ENCODE assay signal across 8 mouse cellular contexts in the genomic region with DNA sequence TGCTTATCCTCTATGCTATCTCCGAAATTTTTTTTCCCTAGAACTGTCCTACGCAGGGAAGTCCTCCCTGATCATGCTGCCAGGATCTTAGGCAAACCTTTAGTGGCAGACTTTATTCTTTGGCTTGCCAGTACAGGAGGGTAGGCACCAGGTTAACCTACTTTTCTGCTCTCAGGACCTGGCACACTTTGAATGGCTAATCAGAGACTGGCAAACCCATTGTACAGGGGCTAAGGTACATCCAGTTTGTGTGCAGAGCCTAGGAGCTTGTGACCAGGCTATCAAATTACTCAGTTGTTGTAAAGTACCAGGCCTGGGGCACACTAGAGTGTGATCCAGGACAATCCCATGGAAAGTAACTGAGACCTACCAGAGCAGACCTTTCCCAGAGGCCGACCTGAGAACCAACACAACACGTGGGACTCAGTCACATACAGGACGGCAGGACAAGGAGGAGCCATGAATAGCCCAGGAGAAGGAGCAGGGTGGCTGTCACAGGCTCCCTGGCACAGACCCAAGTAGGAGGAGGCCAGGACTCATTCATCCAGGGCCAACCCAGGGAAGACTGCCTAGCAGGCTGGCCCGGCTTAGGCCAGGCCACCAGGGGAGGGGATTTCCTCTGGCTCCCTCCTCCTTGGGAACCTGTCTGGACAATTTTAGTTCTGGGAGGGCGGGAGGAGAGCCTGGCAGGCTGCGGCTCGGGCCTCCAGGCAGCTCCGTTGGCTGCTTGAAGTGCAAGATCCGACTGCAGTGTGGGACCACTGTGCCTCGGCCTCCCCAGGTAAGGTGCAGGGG. TPM values are rescaled to one million over a fixed set of nuclear protein-coding genes. Genes with fewer than 3 reads are reported as not detected.
DNase-seq lines count a peak whose midpoint lies in the region; ATAC-seq lines count a peak whose summit lies in the region.

A gene (plus strand): TSS at position 684 of the 795 bp plus-strand sequence.

- no peaks in the 10 kb centered on the region for H3K36me3 ChIP-seq in hindbrain, embryonic 11.5 days (ENCODE audit: control insufficient read depth, insufficient read depth, low read length)
- H3K36me3 ChIP-seq in stomach, embryonic 16.5 days (ENCODE audit: control insufficient read depth, insufficient read depth, low read length) = no peaks in the 10 kb centered on the region

- H3K27ac ChIP-seq in hindbrain, embryonic 11.5 days (ENCODE audit: low read depth, low read length) = no peak within 1 kb of the TSS
- peak within 1 kb of the TSS; percentile 50 for H3K27ac ChIP-seq in stomach, embryonic 16.5 days (ENCODE audit: low read length)

- H3K27me3 ChIP-seq in hindbrain, embryonic 11.5 days (ENCODE audit: control insufficient read depth, insufficient read depth, low read length) = no peaks in the 10 kb centered on the region
- no peaks in the 10 kb centered on the region for H3K27me3 ChIP-seq in stomach, embryonic 16.5 days (ENCODE audit: control insufficient read depth, insufficient read depth, low read length)

- H3K9ac ChIP-seq in hindbrain, embryonic 11.5 days (ENCODE audit: low read depth, low read length) = no peak within 1 kb of the TSS
- peak within 1 kb of the TSS; percentile 15 for H3K9ac ChIP-seq in stomach, embryonic 16.5 days (ENCODE audit: low read length)

- H3K9me3 ChIP-seq in hindbrain, embryonic 11.5 days (ENCODE audit: control insufficient read depth, low read length) = no peaks in the 10 kb centered on the region
- no peaks in the 10 kb centered on the region for H3K9me3 ChIP-seq in stomach, embryonic 16.5 days (replicated peaks; ENCODE audit: control insufficient read depth, low read length)

- ATAC-seq in hindbrain, embryonic 11.5 days (ENCODE audit: low FRiP score) = 0 out of 2 replicates have a peak, but pooled peaks have one; percentile 43
- peak; percentile 92 for ATAC-seq in stomach, embryonic 16.5 days (ENCODE audit: insufficient read depth, low FRiP score)

- 43% methylated on average over 12 of the region's 12 CpGs for WGBS in hindbrain, embryonic 11.5 days
- 32% methylated on average over 12 of the region's 12 CpGs for WGBS in stomach, embryonic 16.5 days

- peak; percentile 53 to 64 for DNase-seq in adrenal gland, adult 18-20 months (ENCODE audit: low spot score in 2 of 2)
- peak; percentile 74 to 81 for DNase-seq in cerebellum, postnatal 14 days
- peak; percentile 19 to 29 for DNase-seq in frontal cortex, postnatal 14 days (ENCODE audit: low spot score in 2 of 2)
- DNase-seq in hindbrain, embryonic 11.5 days (ENCODE audit: low spot score) = peak; percentile 13
- DNase-seq in layer of hippocampus, adult 9-11 months = peak; percentile 55
- peak; percentile 76 for DNase-seq in lung, postnatal 36 days
- DNase-seq in yolk sac, embryonic 10.5 days (ENCODE audit: low spot score) = no peak

- H3K4me2 ChIP-seq in hindbrain, embryonic 11.5 days (replicated peaks; ENCODE audit: low read depth, low read length) = no peak within 1 kb of the TSS
- peak within 1 kb of the TSS; percentile 47 for H3K4me2 ChIP-seq in stomach, embryonic 16.5 days (ENCODE audit: low read depth, low read length)

- no peak within 1 kb of the TSS for H3K4me3 ChIP-seq in hindbrain, embryonic 11.5 days (ENCODE audit: low read depth, low read length)
- H3K4me3 ChIP-seq in stomach, embryonic 16.5 days (replicated peaks; ENCODE audit: low read length) = peak within 1 kb of the TSS; percentile 37

- no peaks in the 10 kb centered on the region for H3K4me1 ChIP-seq in hindbrain, embryonic 11.5 days (replicated peaks; ENCODE audit: control insufficient read depth, insufficient read depth, low read length)
- peaks cover 4% of the 10 kb centered on the region; the same call in 1 of the 2 replicates for H3K4me1 ChIP-seq in stomach, embryonic 16.5 days (ENCODE audit: control insufficient read depth, insufficient read depth, low read length)

RNA-seq across cellular contexts. Expression of the gene that starts here (rescaled TPM):
- total RNA-seq in adrenal gland, adult 18-20 months (2021) = 1 to 10 TPM; 1.1 to 1.2 TPM
- polyA plus RNA-seq in hindbrain, embryonic 11.5 days (2014; fragmentation: Nextera tagmentation; extraction: Ambion mirVana) = 0.46 and 0.86 TPM in 2 replicates
- polyA plus RNA-seq in stomach, embryonic 16.5 days (2015; fragmentation: Nextera tagmentation; extraction: Ambion mirVana) = 9.7 and 10.6 TPM in 2 replicates

Comparison
In these comparisons a context has a peak if more than half of its experiments do, and no peak if none do; other contexts are left out.
1. Peak in DNase-seq and ATAC-seq in hindbrain, embryonic 11.5 days; RNA of the gene not detected or under 1 TPM.